Mouse (Mus musculus) T-helper 1 cell (primary cell): ENCODE data around the gene Sat1.

Experiments
- in situ Hi-C: fragments of 300-600 bp; cut with MboI, MseI; formaldehyde crosslinking; loops from one replicate; pipeline ENCODE4 v1.15.1; 2025; ENCODE audit warnings: high pct_unique_total_duplicates

Sat1 gene

DNA sequence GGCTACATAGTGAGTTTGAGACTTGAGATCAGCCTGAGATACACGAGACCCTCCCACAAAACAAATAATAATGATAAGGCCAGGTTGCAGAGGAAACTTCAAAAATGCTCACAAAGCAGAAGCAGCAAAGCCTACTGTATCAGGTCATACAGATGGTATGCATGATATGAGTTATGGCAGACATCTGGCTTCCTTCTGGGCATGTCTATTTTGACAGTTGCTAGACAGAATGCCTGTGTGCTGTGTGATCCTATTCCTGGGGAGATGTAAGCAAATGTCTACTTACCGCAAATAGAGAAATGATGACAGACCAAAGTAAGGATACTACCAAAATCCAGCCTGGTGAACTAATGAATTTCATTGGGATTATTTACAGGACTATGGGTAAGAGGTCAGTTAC, 49.9 kb downstream of the Sat1 start:
- in situ Hi-C loops: no loop called here

GRCm38 (mm10) chrX:155163553-155163952, 52.7 kb downstream of the Sat1 start:
- in situ Hi-C loops: no loop called here
